Mouse (Mus musculus): ENCODE measurements around the gene Slc23a4. TPM values are rescaled to one million over a fixed set of nuclear protein-coding genes. Genes with fewer than 3 reads are reported as not detected.

The Slc23a4 gene
- polyA plus RNA-seq, 1 experiment = not detected

DNA sequence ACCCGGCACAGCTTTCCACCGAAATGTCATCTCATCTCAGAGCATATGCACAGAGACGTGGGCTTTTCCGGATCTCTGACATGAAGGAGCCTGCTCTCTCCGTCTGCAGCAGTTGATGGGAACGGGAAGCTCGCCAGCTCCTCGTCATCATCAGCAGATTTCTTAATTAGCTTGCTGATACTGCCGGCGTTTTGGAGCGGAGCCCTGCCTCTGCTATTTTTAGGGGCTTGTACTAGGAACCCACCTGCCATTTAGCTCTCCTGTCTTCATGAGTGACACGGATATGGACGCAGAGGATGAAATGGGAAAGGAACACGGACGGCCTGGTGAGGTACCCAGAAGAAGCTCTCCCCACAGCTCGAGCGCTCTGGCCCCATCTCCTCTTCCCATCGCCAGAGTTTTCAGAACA lies 14.1 kb upstream of the Slc23a4 start:
- Histone ChIP-seq H3K4me1 (ENCODE audit: control insufficient read depth) (no peaks in the 10 kb centered on the region), H3K36me3 (ENCODE audit: control insufficient read depth) (no peaks in the 10 kb centered on the region), H3K9me3 (ENCODE audit: control insufficient read depth, low read length) (no peaks in the 10 kb centered on the region), H3K27me3 (ENCODE audit: control insufficient read depth) (no peaks in the 10 kb centered on the region), H3K4me3 (replicated peaks) (no peak overlapping the region)
- TF ChIP-seq TAL1 (IDR thresholded peaks at IDR 0.05; ENCODE audit: low read length) = no peak
- TF ChIP-seq GATA1 (IDR thresholded peaks at IDR 0.05; ENCODE audit: low read length) = no peak

DNA sequence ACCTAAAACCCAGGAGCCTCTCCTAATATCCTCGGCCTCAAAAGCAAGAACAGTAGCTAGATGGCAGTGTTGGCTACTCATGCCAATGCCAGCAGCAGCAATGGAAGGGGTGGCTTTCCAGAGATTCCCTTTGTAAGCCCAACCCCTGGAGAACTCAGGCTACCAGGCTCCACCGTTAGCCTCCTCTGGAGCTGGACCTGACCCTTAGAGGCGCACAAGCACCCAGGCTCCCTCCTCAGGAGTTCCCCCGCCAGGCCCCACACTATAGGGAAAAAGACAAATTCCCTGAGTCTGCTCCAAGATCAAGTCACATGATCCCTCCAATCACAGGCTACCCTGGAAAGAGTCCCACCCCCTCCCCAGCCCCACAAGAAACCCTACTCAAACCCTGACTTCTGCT lies 10.9 kb upstream of the Slc23a4 start:
- Histone ChIP-seq H3K9me3 (ENCODE audit: control insufficient read depth, low read length) (no peaks in the 10 kb centered on the region), H3K4me1 (ENCODE audit: control insufficient read depth) (peaks cover 9% of the 10 kb centered on the region), H3K36me3 (ENCODE audit: control insufficient read depth) (no peaks in the 10 kb centered on the region), H3K4me3 (replicated peaks) (no peak overlapping the region), H3K27me3 (ENCODE audit: control insufficient read depth) (no peaks in the 10 kb centered on the region)
- TF ChIP-seq GATA1 (IDR thresholded peaks at IDR 0.05; ENCODE audit: low read length) (no peak), TAL1 (IDR thresholded peaks at IDR 0.05; ENCODE audit: low read length) (no peak)

DNA sequence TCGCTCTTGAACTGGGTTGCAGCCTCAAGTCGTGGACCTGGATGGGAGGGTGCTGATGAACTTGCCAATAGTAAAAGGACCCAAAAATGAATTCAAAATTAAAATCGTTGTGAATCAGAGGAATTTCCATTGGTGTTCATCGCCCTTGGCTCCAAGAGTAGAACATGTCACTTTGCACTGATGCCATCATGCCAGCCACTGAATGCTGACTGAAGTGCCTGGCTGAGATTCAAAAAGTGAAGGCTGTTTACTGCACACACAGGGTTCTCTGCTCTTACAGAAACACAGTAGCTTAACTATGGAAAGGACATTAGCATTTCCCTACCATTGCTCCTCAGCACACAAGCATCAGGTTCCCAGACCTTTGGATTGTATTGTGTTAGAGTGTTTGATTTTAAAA lies 8.3 kb upstream of the Slc23a4 start:
- peaks cover 9% of the 10 kb centered on the region for H3K4me1 ChIP-seq (ENCODE audit: control insufficient read depth)
- H3K4me3 ChIP-seq (replicated peaks) = no peak overlapping the region
- no peaks in the 10 kb centered on the region for H3K27me3 ChIP-seq (ENCODE audit: control insufficient read depth)
- H3K36me3 ChIP-seq (ENCODE audit: control insufficient read depth) = no peaks in the 10 kb centered on the region
- no peak for TF ChIP-seq TAL1 (IDR thresholded peaks at IDR 0.05; ENCODE audit: low read length)
- no peak for TF ChIP-seq GATA1 (IDR thresholded peaks at IDR 0.05; ENCODE audit: low read length)
- H3K9me3 ChIP-seq (ENCODE audit: control insufficient read depth, low read length) = no peaks in the 10 kb centered on the region

DNA sequence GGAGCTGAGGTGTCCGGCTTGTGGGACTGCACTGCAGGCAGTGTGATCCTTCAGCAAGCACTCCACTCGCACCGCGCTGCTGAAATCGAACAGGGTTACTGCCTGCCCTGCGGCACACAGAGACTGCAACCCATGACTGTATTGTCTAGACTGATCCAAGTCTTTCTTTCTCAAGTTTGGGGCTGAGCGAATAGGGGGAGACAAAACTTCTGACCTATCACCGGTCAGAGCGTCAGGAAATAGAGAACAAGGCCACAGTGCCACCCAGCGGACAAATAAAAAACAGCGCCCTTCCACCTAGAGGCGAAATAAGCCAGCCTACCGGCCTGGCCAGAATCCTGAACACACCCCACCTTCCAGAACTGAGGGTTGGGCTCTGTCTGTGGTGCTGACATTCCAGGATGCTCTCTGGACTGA lies 7.1 kb upstream of the Slc23a4 start:
- H3K9me3 ChIP-seq (ENCODE audit: control insufficient read depth, low read length) = no peaks in the 10 kb centered on the region

DNA sequence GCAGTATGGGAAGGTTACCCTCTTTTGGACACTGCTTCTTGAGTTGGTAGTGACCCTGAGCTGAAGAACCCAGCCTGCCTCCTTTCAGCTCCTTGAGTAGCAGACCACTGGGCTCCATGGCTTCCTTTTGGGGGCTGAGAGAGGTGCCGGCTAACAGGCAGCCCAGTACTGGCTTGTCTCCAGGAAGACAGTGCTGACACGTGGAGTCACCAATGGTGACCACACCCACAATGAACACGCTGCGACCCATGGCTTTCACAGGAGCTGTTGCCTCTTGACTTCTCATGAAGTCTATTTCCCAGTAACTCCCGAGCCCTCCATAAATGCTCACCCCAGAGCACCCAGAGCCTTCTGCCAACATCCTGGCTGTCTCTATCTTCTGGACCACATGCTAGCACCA lies 6.5 kb upstream of the Slc23a4 start:
- H3K4me3 ChIP-seq (replicated peaks) = peak overlapping the region; percentile 39

More for the DNA sequence above, 7.1 kb upstream of the Slc23a4 start:
- Histone ChIP-seq H3K4me1 (ENCODE audit: control insufficient read depth) (peaks cover 9% of the 10 kb centered on the region), H3K27me3 (ENCODE audit: control insufficient read depth) (no peaks in the 10 kb centered on the region), H3K36me3 (ENCODE audit: control insufficient read depth) (no peaks in the 10 kb centered on the region), H3K4me3 (replicated peaks) (peak overlapping the region; percentile 39)
- TF ChIP-seq GATA1 (IDR thresholded peaks at IDR 0.05; ENCODE audit: low read length) (no peak), TAL1 (IDR thresholded peaks at IDR 0.05; ENCODE audit: low read length) (no peak)

DNA sequence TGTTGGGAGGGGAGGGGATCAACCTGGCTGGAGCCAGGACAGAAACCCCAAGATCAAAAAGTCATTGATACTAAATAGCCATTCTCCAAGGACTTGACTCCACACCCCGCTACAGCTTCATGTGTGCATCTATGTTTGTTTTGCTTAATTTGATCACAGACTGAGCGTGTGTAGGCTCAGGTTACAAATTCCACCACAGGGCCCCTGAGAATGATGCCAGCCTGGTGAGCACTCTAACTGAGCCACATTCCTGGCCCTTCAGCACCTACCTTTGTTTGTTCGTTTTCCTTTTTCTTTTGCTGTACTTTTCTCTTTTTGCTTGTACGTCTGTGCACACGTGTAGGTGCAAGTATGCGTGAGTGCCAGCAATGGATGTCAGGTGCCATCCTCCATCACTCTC lies 1.1 kb upstream of the Slc23a4 start:
- Histone ChIP-seq H3K9me3 (ENCODE audit: control insufficient read depth, low read length) (no peaks in the 10 kb centered on the region), H3K27me3 (ENCODE audit: control insufficient read depth) (peaks cover 2% of the 10 kb centered on the region; the same call in 1 of the 2 replicates), H3K4me3 (replicated peaks) (no peak overlapping the region), H3K4me1 (ENCODE audit: control insufficient read depth) (peaks cover 3% of the 10 kb centered on the region), H3K36me3 (ENCODE audit: control insufficient read depth) (no peaks in the 10 kb centered on the region)
- TF ChIP-seq GATA1 (IDR thresholded peaks at IDR 0.05; ENCODE audit: low read length) (no peak), TAL1 (IDR thresholded peaks at IDR 0.05; ENCODE audit: low read length) (no peak)

More for the DNA sequence above, 6.5 kb upstream of the Slc23a4 start:
- no peaks in the 10 kb centered on the region for H3K36me3 ChIP-seq (ENCODE audit: control insufficient read depth)
- no peaks in the 10 kb centered on the region for H3K9me3 ChIP-seq (ENCODE audit: control insufficient read depth, low read length)
- H3K27me3 ChIP-seq (ENCODE audit: control insufficient read depth) = no peaks in the 10 kb centered on the region
- TF ChIP-seq GATA1 (IDR thresholded peaks at IDR 0.05; ENCODE audit: low read length) (no peak), TAL1 (IDR thresholded peaks at IDR 0.05; ENCODE audit: low read length) (no peak)
- H3K4me1 ChIP-seq (ENCODE audit: control insufficient read depth) = peaks cover 9% of the 10 kb centered on the region

DNA sequence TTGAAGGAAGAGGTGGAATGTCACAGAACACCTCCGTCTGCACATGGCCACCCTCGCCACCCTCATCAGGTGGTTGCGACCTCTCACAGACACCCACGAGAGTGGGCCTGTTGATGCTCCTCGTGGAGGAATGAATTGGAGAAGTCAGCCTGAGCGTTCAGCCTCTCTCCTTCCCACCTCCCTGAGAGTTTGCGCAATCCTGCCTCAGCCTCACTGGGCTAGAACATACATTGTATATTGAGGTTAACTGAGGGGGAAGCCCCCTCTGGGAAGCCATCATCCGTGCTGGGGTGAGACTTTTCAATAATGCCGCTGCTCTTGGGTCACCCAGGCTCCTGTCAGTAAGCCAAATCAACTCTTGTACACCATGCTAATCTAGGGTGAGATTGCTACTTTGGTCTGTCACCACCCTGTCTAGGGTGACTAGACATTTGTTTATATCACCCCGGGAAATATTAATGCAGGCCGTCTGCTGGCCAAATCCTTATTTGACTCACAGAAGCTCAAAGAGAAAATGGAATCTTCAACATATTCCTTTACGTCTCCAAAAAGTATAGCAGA lies 1.0 kb downstream of the Slc23a4 start:
- no peaks in the 10 kb centered on the region for H3K9me3 ChIP-seq (ENCODE audit: control insufficient read depth, low read length)

DNA sequence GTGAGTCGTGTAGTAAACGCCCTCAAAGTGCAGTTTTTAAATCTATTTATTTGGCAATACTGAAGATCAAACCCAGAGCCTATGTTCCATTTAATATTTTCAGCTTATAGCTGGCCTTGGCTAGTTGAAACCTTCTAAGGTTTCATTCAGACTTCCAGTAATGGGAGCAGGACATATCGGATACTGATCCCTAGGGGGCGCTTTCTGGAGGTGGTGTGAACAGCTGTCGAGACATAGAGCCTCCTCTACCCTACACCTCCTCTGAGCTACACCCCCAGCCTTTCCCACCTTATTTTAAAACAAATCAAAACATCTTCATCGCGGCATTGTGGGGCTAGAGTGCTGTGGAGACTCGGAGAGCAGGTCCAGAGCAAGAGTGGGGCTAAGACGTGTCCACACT lies 7.5 kb downstream of the Slc23a4 start:
- H3K4me1 ChIP-seq (ENCODE audit: control insufficient read depth) = no peaks in the 10 kb centered on the region
- H3K9me3 ChIP-seq (ENCODE audit: control insufficient read depth, low read length) = no peaks in the 10 kb centered on the region
- no peaks in the 10 kb centered on the region for H3K27me3 ChIP-seq (ENCODE audit: control insufficient read depth)
- TF ChIP-seq TAL1 (IDR thresholded peaks at IDR 0.05; ENCODE audit: low read length) (no peak), GATA1 (IDR thresholded peaks at IDR 0.05; ENCODE audit: low read length) (no peak)
- no peaks in the 10 kb centered on the region for H3K36me3 ChIP-seq (ENCODE audit: control insufficient read depth)
- H3K4me3 ChIP-seq (replicated peaks) = no peak overlapping the region

More for the DNA sequence above, 1.0 kb downstream of the Slc23a4 start:
- Histone ChIP-seq H3K4me1 (ENCODE audit: control insufficient read depth) (peaks cover 3% of the 10 kb centered on the region), H3K4me3 (replicated peaks) (no peak overlapping the region), H3K36me3 (ENCODE audit: control insufficient read depth) (no peaks in the 10 kb centered on the region), H3K27me3 (ENCODE audit: control insufficient read depth) (peaks cover 2% of the 10 kb centered on the region; the same call in 1 of the 2 replicates)
- TF ChIP-seq TAL1 (IDR thresholded peaks at IDR 0.05; ENCODE audit: low read length) (no peak), GATA1 (IDR thresholded peaks at IDR 0.05; ENCODE audit: low read length) (no peak)

DNA sequence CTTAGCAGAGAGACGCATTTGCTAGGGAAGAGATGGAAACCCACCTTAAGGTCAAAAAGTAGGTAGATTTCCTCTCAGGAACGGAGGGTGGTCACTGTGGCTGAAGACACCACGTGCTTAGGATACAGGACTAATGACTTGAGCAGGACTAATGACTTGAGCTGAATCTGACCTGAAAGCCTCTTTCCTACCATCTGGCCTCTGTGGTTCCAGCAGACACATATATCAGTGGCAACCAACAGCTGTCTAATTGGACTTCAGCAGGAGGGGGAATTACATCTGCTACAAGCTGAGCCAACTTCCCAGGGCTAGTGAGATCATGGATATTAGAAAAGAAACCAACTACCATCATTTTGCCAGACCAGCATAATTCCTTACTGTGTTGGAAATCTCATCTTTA lies 8.9 kb downstream of the Slc23a4 start:
- TF ChIP-seq GATA1 (IDR thresholded peaks at IDR 0.05; ENCODE audit: low read length) = no peak
- no peak for TF ChIP-seq TAL1 (IDR thresholded peaks at IDR 0.05; ENCODE audit: low read length)
- Histone ChIP-seq H3K4me3 (replicated peaks) (no peak overlapping the region), H3K9me3 (ENCODE audit: control insufficient read depth, low read length) (no peaks in the 10 kb centered on the region), H3K36me3 (ENCODE audit: control insufficient read depth) (no peaks in the 10 kb centered on the region), H3K4me1 (ENCODE audit: control insufficient read depth) (no peaks in the 10 kb centered on the region), H3K27me3 (ENCODE audit: control insufficient read depth) (no peaks in the 10 kb centered on the region)

DNA sequence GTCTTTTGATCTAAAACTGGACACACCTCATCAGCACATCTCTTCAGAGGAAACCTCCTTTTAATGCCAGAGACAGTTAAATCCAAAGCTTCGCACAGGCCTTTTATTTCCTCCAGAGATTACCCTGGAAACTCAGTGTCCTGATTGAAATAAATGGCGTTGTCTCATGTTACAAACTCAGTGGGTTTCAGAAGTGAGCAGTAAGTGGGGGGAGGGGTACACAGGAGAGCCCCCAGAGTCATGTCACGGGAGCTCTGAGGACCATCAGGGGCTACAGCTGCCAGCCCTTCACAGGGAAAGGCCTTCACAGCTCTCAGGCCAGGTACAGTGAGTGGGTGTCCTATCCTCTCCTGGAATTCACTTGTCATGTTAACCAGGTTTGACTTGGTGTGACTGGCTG lies 17.0 kb downstream of the Slc23a4 start:
- Histone ChIP-seq H3K4me3 (replicated peaks) (no peak overlapping the region), H3K27me3 (ENCODE audit: control insufficient read depth) (no peaks in the 10 kb centered on the region), H3K36me3 (ENCODE audit: control insufficient read depth) (no peaks in the 10 kb centered on the region), H3K9me3 (ENCODE audit: control insufficient read depth, low read length) (no peaks in the 10 kb centered on the region), H3K4me1 (ENCODE audit: control insufficient read depth) (no peaks in the 10 kb centered on the region)
- TF ChIP-seq TAL1 (IDR thresholded peaks at IDR 0.05; ENCODE audit: low read length) (no peak), GATA1 (IDR thresholded peaks at IDR 0.05; ENCODE audit: low read length) (no peak)
